Comparison of ENCODE assay signal across 14 mouse cellular contexts in the genomic region with DNA sequence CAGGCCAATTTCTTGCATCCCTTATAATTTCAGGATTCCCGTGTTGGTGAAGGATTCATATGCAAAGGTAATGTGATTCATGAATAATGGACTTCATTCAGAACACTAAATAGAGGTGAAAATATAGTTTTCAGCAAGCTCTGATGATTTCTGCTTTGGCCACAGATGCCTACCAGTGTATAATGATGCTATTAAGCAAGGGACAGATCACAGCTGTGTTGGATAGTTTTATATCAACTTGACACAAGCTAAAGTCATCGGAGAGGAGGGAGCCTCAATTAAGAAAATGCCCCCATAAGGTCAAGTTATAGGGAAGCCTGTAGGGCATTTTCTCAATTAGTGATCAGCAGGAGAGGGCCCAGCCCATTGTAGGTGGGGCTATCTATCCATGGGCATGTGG.
"Had no signal": no experiment of that assay in that cellular context is flagged by ENCODE, and none has a peak within 500 bp of the region (broad histone marks: within the 10 kb centered on the region; RNA-seq: fewer than 3 reads in every experiment).

No protein-coding gene starts in this region.

- H3K36me3 ChIP-seq: neural tube, embryonic 13.5 days; stomach, embryonic 15.5 days had no signal

- DNase-seq: right cerebral cortex, adult 18-20 months; right cerebral cortex, postnatal 14 days; right cerebral cortex, postnatal 25 days; right cerebral cortex, postnatal 4 days; spleen, adult 18-20 months; thymus, adult 18-20 months; thymus, adult 2 months; thymus, postnatal 14 days; thymus, postnatal 25 days; thymus, postnatal 36 days; thymus, postnatal 4 days had no signal

- H3K9ac ChIP-seq: neural tube, embryonic 13.5 days; stomach, embryonic 15.5 days had no signal

- H3K27me3 ChIP-seq: neural tube, embryonic 13.5 days; stomach, embryonic 15.5 days had no signal

- H3K4me2 ChIP-seq: neural tube, embryonic 13.5 days; stomach, embryonic 15.5 days had no signal

- H3K4me3 ChIP-seq: neural tube, embryonic 13.5 days; stomach, embryonic 15.5 days had no signal

- H3K9me3 ChIP-seq: neural tube, embryonic 13.5 days; stomach, embryonic 15.5 days had no signal

- H3K4me1 ChIP-seq: stomach, embryonic 15.5 days had no signal

- H3K27ac ChIP-seq: neural tube, embryonic 13.5 days; stomach, embryonic 15.5 days; stomach, postnatal 0 days had no signal
